Mouse (Mus musculus) spleen, adult 2 months (tissue): ENCODE data around the gene Gstcd.

Source experiments
- CTCF ChIP-seq: fragments of 200-500 bp; IDR thresholded peaks from 2 replicates; pipeline ENCODE4 v1.5.1; 2011; ENCODE audit warnings: mild to moderate bottlenecking, inconsistent platforms; ENCODE audit not compliant: insufficient read depth, insufficient read length, insufficient replicate concordance; ENCODE audit errors: extremely low read depth
- POLR2A ChIP-seq: fragments of 200-500 bp; IDR thresholded peaks from 2 replicates; pipeline ENCODE4 v1.6.1; 2011; ENCODE audit warnings: low read depth, low read length, inconsistent platforms

DNA sequence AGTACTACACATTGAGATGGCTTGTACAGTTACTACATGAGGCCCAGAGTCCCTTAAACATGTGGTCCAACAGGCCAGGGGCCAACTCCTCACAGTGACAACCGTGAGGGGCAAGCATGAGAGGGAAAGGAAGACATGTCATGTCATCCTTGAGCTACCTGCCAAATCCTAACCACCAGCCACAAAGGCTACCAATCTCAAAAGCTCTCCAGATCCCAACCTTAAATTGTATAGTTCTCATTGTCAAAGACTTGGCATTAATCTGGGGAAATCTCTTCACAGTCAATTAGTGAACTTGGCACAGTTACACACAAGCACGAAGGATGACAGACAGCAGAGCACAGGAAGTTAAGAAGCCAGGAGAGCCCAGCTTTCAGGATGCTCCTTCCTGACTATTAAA is 157.2 kb downstream of the Gstcd start:
- no peak for TF ChIP-seq CTCF
- TF ChIP-seq POLR2A = no peak
